Comparison of ENCODE assay signal across 23 mouse cellular contexts in the genomic region with DNA sequence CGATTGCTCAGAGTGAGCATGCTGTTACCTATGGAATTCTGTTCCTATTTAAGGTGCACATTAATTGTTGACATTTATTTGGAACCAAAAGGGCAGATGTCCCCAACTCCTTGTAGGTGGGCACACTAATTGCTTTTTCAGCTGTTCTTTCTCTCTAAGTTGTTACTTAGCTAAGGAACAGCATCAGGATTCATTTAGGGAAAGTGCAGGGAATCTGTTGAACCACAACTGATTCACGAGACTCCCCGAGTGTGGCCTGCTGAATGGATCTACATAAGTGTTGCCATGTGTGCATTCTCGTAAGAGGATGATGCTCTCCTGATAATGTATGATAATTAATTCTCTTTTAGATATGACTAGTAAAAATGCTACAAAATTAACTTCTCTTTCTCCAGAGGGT.
DNase-seq lines count a peak whose midpoint lies in the region.
"Had no signal": no experiment of that assay in that cellular context is flagged by ENCODE, and none has a peak within 500 bp of the region (broad histone marks: within the 10 kb centered on the region; RNA-seq: fewer than 3 reads in every experiment).

No protein-coding gene starts in this region.

- H3K27ac ChIP-seq in embryonic facial prominence, embryonic 10.5 days (replicated peaks): no peak overlapping the region
- H3K27ac ChIP-seq: embryonic facial prominence, embryonic 15.5 days; heart, adult 2 months; heart, embryonic 10.5 days; heart, embryonic 13.5 days; hindbrain, embryonic 14.5 days; hindbrain, postnatal 0 days had no signal

- H3K4me3 ChIP-seq in embryonic facial prominence, embryonic 10.5 days: no peak overlapping the region
- H3K4me3 ChIP-seq: embryonic facial prominence, embryonic 15.5 days; heart, adult 2 months; heart, embryonic 10.5 days; heart, embryonic 13.5 days had no signal

- WGBS in embryonic facial prominence, embryonic 10.5 days: 45% methylated on average over 4 of the region's 4 CpGs

- DNase-seq in embryo, embryonic 10 days (ENCODE audit: low spot score): peak; percentile 49
- DNase-seq in embryo, embryonic 9.5 days (ENCODE audit: extremely low spot score): no peak
- DNase-seq in embryonic facial prominence, embryonic 10.5 days (ENCODE audit: low spot score): peak; percentile 12
- peak; percentile 66 for DNase-seq in forelimb bud, embryonic 11.5 days (ENCODE audit: low read depth, low spot score)
- DNase-seq in mesoderm, embryonic 11.5 days (ENCODE audit: low read depth, low spot score): peak; percentile 61
- DNase-seq in thymus, postnatal 4 days: no peak
- DNase-seq in kidney, postnatal 25 days: no peak
- DNase-seq in heart, adult 11 months: no peak
- DNase-seq: adrenal gland, adult 8-10 months; adrenal gland, postnatal 25 days; cerebellum, adult 18-20 months; cerebellum, adult 9-10 months; cerebellum, postnatal 14 days; forebrain, postnatal 0 days; gastrocnemius, postnatal 25 days; heart, adult 2 months; heart, postnatal 14 days; heart, postnatal 4 days had no signal

- no peaks in the 10 kb centered on the region for H3K36me3 ChIP-seq in embryonic facial prominence, embryonic 10.5 days (replicated peaks)
- H3K36me3 ChIP-seq: embryonic facial prominence, embryonic 15.5 days; heart, embryonic 10.5 days; heart, embryonic 13.5 days had no signal

- H3K4me1 ChIP-seq in embryonic facial prominence, embryonic 10.5 days: peaks cover 4% of the 10 kb centered on the region; the same call in 1 of the 2 replicates
- H3K4me1 ChIP-seq: embryonic facial prominence, embryonic 15.5 days; heart, embryonic 10.5 days; heart, embryonic 13.5 days had no signal

- no peaks in the 10 kb centered on the region for H3K9me3 ChIP-seq in embryonic facial prominence, embryonic 10.5 days
- H3K9me3 ChIP-seq: embryonic facial prominence, embryonic 15.5 days; heart, embryonic 10.5 days; heart, embryonic 13.5 days had no signal

- H3K27me3 ChIP-seq in embryonic facial prominence, embryonic 10.5 days (replicated peaks; ENCODE audit: low read depth, poor library complexity, severe bottlenecking): no peaks in the 10 kb centered on the region
- H3K27me3 ChIP-seq: embryonic facial prominence, embryonic 15.5 days; heart, embryonic 13.5 days had no signal

Comparison
In these comparisons a context has a peak if more than half of its experiments do, and no peak if none do; other contexts are left out.
1. DNase-seq: peak in embryo, embryonic 10 days (single experiment), embryonic facial prominence, embryonic 10.5 days (single experiment), forelimb bud, embryonic 11.5 days (single experiment) and mesoderm, embryonic 11.5 days (single experiment); none in embryo, embryonic 9.5 days (single experiment), thymus, postnatal 4 days (single experiment), kidney, postnatal 25 days (0 of 2) and heart, adult 11 months (single experiment).